In the genomic region with DNA sequence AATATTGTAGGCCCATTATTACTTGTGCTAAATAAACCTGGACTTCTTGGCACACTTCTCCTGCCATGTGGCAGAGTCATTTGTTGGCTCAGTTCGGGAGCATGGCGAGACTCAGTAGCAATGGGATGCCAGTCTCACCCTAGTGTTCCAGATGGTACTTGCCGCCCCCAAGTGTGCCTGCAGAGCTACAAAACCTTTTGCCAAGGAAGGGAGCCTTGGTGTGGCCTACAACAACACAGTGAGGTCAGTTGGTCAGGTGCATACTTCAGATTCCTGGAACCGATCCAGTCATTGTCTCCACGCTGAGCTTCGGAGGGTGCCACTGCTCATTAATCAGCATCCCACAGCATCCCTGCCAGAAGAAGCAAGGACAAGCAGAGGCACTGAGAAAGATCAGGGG, we compare ENCODE assay signal across 8 mouse cellular contexts. TPM values are rescaled to one million over a fixed set of nuclear protein-coding genes. Genes with fewer than 3 reads are reported as not detected.
A peak's percentile ranks its signal among the peaks of the same experiment; 100 is the strongest.
DNase-seq lines count a peak whose midpoint lies in the region; ATAC-seq and TF ChIP-seq lines count a peak whose summit lies in the region.

No protein-coding gene starts in this region.

- no peak for TF ChIP-seq CTCF in midbrain, postnatal 0 days (IDR thresholded peaks at IDR 0.05)
- no peak for TF ChIP-seq CTCF in cortical plate, adult 2 months (IDR thresholded peaks at IDR 0.05; ENCODE audit: extremely low read depth, insufficient read depth, low read length)

- no peak overlapping the region for H3K4me3 ChIP-seq in midbrain, postnatal 0 days (ENCODE audit: low read depth, low read length)
- H3K4me3 ChIP-seq in midbrain, embryonic 13.5 days (replicated peaks), result no peak overlapping the region
- H3K4me3 ChIP-seq in cortical plate, adult 2 months (ENCODE audit: insufficient read depth, low read length), result no peak overlapping the region
- no peak overlapping the region for H3K4me3 ChIP-seq in neural tube, embryonic 11.5 days (ENCODE audit: low read depth, low read length)

- H3K4me1 ChIP-seq in midbrain, postnatal 0 days (ENCODE audit: insufficient read depth, low read length), result peaks cover 6% of the 10 kb centered on the region; the same call in 1 of the 2 replicates
- H3K4me1 ChIP-seq in midbrain, embryonic 13.5 days (replicated peaks), result peaks cover 28% of the 10 kb centered on the region
- H3K4me1 ChIP-seq in cortical plate, adult 2 months (ENCODE audit: control insufficient read depth, insufficient read depth, low read length), result peaks cover 10% of the 10 kb centered on the region
- H3K4me1 ChIP-seq in neural tube, embryonic 11.5 days (ENCODE audit: control insufficient read depth, insufficient read depth, low read length), result peaks cover under 1% of the 10 kb centered on the region

- no peaks in the 10 kb centered on the region for H3K9me3 ChIP-seq in midbrain, postnatal 0 days (ENCODE audit: low read length)
- H3K9me3 ChIP-seq in midbrain, embryonic 13.5 days, result no peaks in the 10 kb centered on the region
- no peaks in the 10 kb centered on the region for H3K9me3 ChIP-seq in neural tube, embryonic 11.5 days (ENCODE audit: control insufficient read depth, low read length)

- no peak overlapping the region for H3K4me2 ChIP-seq in midbrain, postnatal 0 days (ENCODE audit: low read depth, low read length, poor library complexity, severe bottlenecking)
- H3K4me2 ChIP-seq in midbrain, embryonic 13.5 days (replicated peaks), result no peak overlapping the region
- H3K4me2 ChIP-seq in neural tube, embryonic 11.5 days (ENCODE audit: low read depth), result no peak overlapping the region

- H3K36me3 ChIP-seq in midbrain, postnatal 0 days (ENCODE audit: insufficient read depth, low read length), result no peaks in the 10 kb centered on the region
- H3K36me3 ChIP-seq in midbrain, embryonic 13.5 days, result no peaks in the 10 kb centered on the region
- H3K36me3 ChIP-seq in neural tube, embryonic 11.5 days (ENCODE audit: control insufficient read depth, insufficient read depth, low read length), result no peaks in the 10 kb centered on the region

- peak; percentile 76 for DNase-seq in midbrain, postnatal 0 days (ENCODE audit: low spot score)
- peak; percentile 60 for DNase-seq in heart, postnatal 4 days
- DNase-seq in layer of hippocampus, postnatal 25 days (ENCODE audit: extremely low spot score in 1 of 2, low spot score in 1 of 2), result peak; percentile 50 to 58
- peak; percentile 16 for DNase-seq in neural tube, embryonic 11.5 days (ENCODE audit: low spot score)
- no peak for DNase-seq in spleen, postnatal 14 days (ENCODE audit: low spot score in 2 of 2)
- no peak for DNase-seq in yolk sac, embryonic 10.5 days (ENCODE audit: low spot score)

- no peaks in the 10 kb centered on the region; the same call in 1 of the 2 replicates for H3K27me3 ChIP-seq in midbrain, postnatal 0 days (ENCODE audit: insufficient read depth, low read length)
- no peaks in the 10 kb centered on the region for H3K27me3 ChIP-seq in midbrain, embryonic 13.5 days
- no peaks in the 10 kb centered on the region for H3K27me3 ChIP-seq in neural tube, embryonic 11.5 days (ENCODE audit: control insufficient read depth, insufficient read depth, low read length)

- no peak for ATAC-seq in midbrain, postnatal 0 days (ENCODE audit: low FRiP score)
- ATAC-seq in midbrain, embryonic 13.5 days, result no peak
- no peak for ATAC-seq in neural tube, embryonic 11.5 days (ENCODE audit: insufficient read depth, low FRiP score, low TSS enrichment)

- TF ChIP-seq POLR2A in cortical plate, adult 2 months (IDR thresholded peaks at IDR 0.05; ENCODE audit: extremely low read depth, insufficient read depth, low read length), result no peak

- H3K9ac ChIP-seq in midbrain, postnatal 0 days (replicated peaks; ENCODE audit: low read length, poor library complexity, severe bottlenecking), result no peak overlapping the region
- no peak overlapping the region for H3K9ac ChIP-seq in midbrain, embryonic 13.5 days (replicated peaks)
- no peak overlapping the region for H3K9ac ChIP-seq in neural tube, embryonic 11.5 days (ENCODE audit: low read length)

- H3K27ac ChIP-seq in midbrain, postnatal 0 days (ENCODE audit: low read depth, low read length), result no peak overlapping the region
- H3K27ac ChIP-seq in midbrain, embryonic 13.5 days, result no peak overlapping the region
- 0 out of 2 replicates have a peak overlapping the region, but pooled peaks have one; percentile 13 for H3K27ac ChIP-seq in cortical plate, adult 2 months (ENCODE audit: insufficient read depth, low read length)
- H3K27ac ChIP-seq in neural tube, embryonic 11.5 days (ENCODE audit: low read depth, low read length), result no peak overlapping the region

- WGBS in midbrain, postnatal 0 days, result 61% methylated on average over 6 of the region's 6 CpGs
- 67% methylated on average over 6 of the region's 6 CpGs for WGBS in midbrain, embryonic 13.5 days
- 47% methylated on average over 6 of the region's 6 CpGs for WGBS in neural tube, embryonic 11.5 days

RNA-seq across cellular contexts. Expression of gene Cfap161, which starts 14.4 kb away (rescaled TPM):
- 2.0 and 2.3 TPM in 2 replicates for total RNA-seq in midbrain, postnatal 0 days (2014; rRNA removed)
- polyA plus RNA-seq in midbrain, postnatal 0 days (2015; fragmentation: Nextera tagmentation; extraction: Ambion mirVana), result 2.1 and 2.9 TPM in 2 replicates
- 0.26 and 0.89 TPM in 2 replicates for polyA plus RNA-seq in midbrain, embryonic 13.5 days (2015; fragmentation: Nextera tagmentation; extraction: Ambion mirVana)
- 0.87 and 0.88 TPM in 2 replicates for polyA plus RNA-seq in cortical plate, adult 2 months (2012; rRNA removed)
- total RNA-seq in heart, postnatal 4 days (2021), result under 1 TPM; 0.52 to 0.65 TPM
- under 1 TPM; 0.86 to 0.87 TPM for total RNA-seq in layer of hippocampus, postnatal 25 days (2021)
- not detected in 2 replicates for polyA plus RNA-seq in neural tube, embryonic 11.5 days (2014; fragmentation: Nextera tagmentation; extraction: Ambion mirVana)

Comparison
In these comparisons a context has a peak if more than half of its experiments do, and no peak if none do; other contexts are left out.
1. DNase-seq: peak in midbrain, postnatal 0 days (single experiment), heart, postnatal 4 days (single experiment), layer of hippocampus, postnatal 25 days (2 of 2) and neural tube, embryonic 11.5 days (single experiment); none in spleen, postnatal 14 days (0 of 2) and yolk sac, embryonic 10.5 days (single experiment).